Mouse (Mus musculus) E14TG2a.4 (cell line): Measurements from ENCODE around the gene Hist1h4f.

Source experiments
- H3K27me3 ChIP-seq: 2 replicates; pipeline ENCODE4 v1.6.1; 2014; ENCODE audit warnings: low read length, control low read depth; ENCODE audit not compliant: insufficient read depth
- H3K36me3 ChIP-seq: 2 replicates; pipeline ENCODE4 v1.6.1; 2014; ENCODE audit warnings: low read length, control low read depth; ENCODE audit not compliant: insufficient read depth
- H3K4me1 ChIP-seq: replicated peaks from 2 replicates; pipeline ENCODE4 v1.6.1; 2014; ENCODE audit warnings: low read depth, low read length, control low read depth
- H3K4me3 ChIP-seq: replicated peaks from 2 replicates; pipeline ENCODE4 v1.5.1; 2014; ENCODE audit warnings: mild to moderate bottlenecking, low read length
- H3K9me3 ChIP-seq: 2 replicates; pipeline ENCODE4 v1.6.1; 2014; ENCODE audit warnings: low read length, control low read depth
- CTCF ChIP-seq: conservative IDR thresholded peaks from 2 replicates; pipeline ENCODE4 v1.5.1; 2014; ENCODE audit warnings: low read length
- NANOG ChIP-seq: IDR thresholded peaks from 2 replicates; pipeline ENCODE4 v1.6.1; 2014; ENCODE audit warnings: borderline replicate concordance, low read length, mixed read lengths
- POU5F1 ChIP-seq: IDR thresholded peaks from 2 replicates; pipeline ENCODE4 v1.6.1; 2014; ENCODE audit warnings: low read length, borderline replicate concordance

Gene Hist1h4f

DNA sequence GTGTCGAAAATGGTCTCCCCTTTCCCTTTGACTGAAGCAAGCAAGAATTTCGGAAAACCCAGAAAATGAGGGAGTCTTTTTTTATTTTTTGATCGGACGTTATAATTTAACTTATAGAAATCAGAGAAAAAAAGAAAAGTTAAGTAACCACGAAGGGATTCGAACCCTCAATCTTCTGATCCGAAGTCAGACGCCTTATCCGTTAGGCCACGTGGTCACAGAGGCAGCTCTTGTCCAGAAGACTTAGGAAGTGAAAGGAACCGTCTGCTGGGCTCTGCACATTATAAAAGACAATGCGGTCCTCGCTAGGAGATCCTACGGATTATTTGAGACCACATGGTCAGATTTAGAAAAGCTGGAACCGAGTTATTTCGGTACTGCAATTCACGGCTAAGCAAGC is 25.1 kb downstream of the Hist1h4f start:
- peaks cover 28% of the 10 kb centered on the region for H3K4me1 ChIP-seq
- no peak for TF ChIP-seq POU5F1
- no peak for TF ChIP-seq NANOG
- TF ChIP-seq CTCF, result no peak
- no peaks in the 10 kb centered on the region for H3K27me3 ChIP-seq
- no peaks in the 10 kb centered on the region for H3K9me3 ChIP-seq
- peak overlapping the region; percentile 80 for H3K4me3 ChIP-seq
- no peaks in the 10 kb centered on the region for H3K36me3 ChIP-seq

DNA sequence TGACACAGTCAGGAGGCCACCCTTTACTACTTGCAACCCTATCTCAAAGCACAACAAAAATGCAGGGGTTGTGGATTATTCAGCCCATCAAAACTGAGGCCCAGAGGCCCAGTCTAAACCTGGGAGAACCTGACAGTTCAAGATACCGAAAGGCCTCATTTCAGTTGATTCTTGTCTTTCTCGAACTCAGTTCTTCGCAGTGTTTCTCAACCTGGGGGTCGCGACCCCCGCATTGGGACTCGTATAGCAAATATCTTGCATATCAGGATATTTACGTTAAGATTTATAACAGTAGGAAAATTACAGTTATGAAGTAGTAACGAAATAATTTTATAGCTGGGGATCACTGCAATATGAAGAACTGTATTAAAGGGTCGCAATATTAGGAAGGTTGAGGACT is 25.5 kb downstream of the Hist1h4f start:
- no peak for TF ChIP-seq CTCF
- TF ChIP-seq NANOG, result no peak
- no peak for TF ChIP-seq POU5F1
- Histone ChIP-seq H3K27me3 (no peaks in the 10 kb centered on the region), H3K4me1 (peaks cover 32% of the 10 kb centered on the region), H3K36me3 (no peaks in the 10 kb centered on the region), H3K9me3 (no peaks in the 10 kb centered on the region), H3K4me3 (peak overlapping the region; percentile 80)

DNA sequence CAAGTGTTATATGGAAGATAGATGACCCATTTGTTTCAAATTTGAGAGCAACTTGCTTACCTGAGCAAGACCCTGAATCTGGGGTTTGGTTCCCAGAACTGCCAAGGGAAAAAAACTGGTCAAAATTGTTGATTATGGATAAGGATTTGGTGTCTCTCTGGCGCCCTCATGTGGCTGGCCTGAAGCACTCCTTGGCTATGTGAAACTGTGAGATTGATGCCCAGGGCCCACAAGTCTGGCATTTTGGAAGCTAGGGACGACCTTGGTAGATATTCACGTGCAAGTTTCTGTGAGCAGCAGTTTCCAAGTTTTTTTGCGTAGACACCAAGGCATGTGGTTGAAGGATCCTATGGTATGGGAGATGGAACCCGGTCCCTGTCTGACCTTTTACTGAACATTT is 26.8 kb downstream of the Hist1h4f start:
- Histone ChIP-seq H3K27me3 (no peaks in the 10 kb centered on the region), H3K4me3 (no peak overlapping the region), H3K4me1 (peaks cover 41% of the 10 kb centered on the region), H3K9me3 (no peaks in the 10 kb centered on the region), H3K36me3 (no peaks in the 10 kb centered on the region)
- TF ChIP-seq CTCF, result peak; percentile 91
- no peak for TF ChIP-seq POU5F1
- no peak for TF ChIP-seq NANOG

DNA sequence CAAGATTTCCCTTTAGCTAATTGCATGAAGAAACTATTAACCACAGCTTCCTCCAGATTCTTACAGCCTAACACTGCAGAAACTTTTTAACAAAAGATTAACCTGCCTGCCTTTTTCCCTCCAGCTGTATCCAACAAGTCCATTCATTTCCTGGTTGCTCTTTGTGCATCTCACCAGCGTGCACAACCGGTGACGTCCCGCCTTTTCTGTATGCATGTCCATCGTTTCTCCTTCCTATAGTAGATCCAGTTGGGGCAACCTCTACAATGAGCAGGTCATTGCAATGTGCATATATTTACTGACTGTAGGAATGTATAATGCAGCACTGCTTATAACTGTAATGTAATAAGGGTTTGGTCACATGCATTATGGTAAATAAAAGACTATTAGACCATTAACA is 27.5 kb downstream of the Hist1h4f start:
- Histone ChIP-seq H3K4me3 (no peak overlapping the region), H3K36me3 (no peaks in the 10 kb centered on the region), H3K9me3 (no peaks in the 10 kb centered on the region), H3K4me1 (peaks cover 42% of the 10 kb centered on the region), H3K27me3 (no peaks in the 10 kb centered on the region)
- TF ChIP-seq CTCF (no peak), NANOG (no peak)

DNA sequence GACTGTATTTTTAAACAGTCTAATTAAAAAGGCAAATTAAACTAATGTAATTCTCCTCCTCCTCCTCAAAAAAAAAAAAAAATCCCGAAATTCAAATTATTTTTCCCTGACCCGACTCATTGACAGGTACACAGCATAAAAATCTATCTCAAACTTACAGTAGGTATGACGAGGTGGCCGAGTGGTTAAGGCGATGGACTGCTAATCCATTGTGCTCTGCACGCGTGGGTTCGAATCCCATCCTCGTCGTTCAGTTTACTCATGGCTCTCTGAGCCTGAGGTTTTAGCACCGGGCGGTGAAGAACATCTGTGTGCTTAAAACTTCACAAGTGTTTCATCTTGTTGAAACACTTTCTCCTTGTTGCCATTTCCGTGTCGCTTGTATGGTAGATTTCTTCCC is 29.7 kb downstream of the Hist1h4f start:
- H3K36me3 ChIP-seq, result no peaks in the 10 kb centered on the region
- peak overlapping the region; percentile 67 for H3K4me3 ChIP-seq
- no peaks in the 10 kb centered on the region for H3K9me3 ChIP-seq
- H3K4me1 ChIP-seq, result peaks cover 34% of the 10 kb centered on the region
- H3K27me3 ChIP-seq, result no peaks in the 10 kb centered on the region
- TF ChIP-seq POU5F1 (no peak), CTCF (no peak), NANOG (no peak)

DNA sequence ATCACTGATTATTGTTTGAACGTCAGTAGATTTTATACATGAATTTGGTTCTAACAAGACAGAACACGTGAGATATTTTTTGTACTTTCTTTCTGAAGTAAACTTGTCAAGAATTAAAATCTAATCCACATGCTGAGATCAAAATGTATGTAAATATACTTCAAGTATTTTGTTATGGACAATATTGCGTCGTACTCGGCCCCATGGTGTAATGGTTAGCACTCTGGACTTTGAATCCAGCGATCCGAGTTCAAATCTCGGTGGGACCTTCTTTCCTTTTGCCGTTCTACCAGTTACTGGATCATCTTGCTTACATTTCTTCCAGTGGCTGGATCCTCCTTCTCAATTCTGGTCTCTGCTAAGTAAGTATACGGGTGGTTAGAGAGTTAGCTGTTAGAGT is 32.0 kb downstream of the Hist1h4f start:
- H3K9me3 ChIP-seq, result no peaks in the 10 kb centered on the region
- TF ChIP-seq POU5F1 (no peak), NANOG (no peak), CTCF (no peak)
- H3K27me3 ChIP-seq, result no peaks in the 10 kb centered on the region
- no peaks in the 10 kb centered on the region for H3K36me3 ChIP-seq
- H3K4me1 ChIP-seq, result peaks cover 42% of the 10 kb centered on the region
- peak overlapping the region; percentile 85 for H3K4me3 ChIP-seq

DNA sequence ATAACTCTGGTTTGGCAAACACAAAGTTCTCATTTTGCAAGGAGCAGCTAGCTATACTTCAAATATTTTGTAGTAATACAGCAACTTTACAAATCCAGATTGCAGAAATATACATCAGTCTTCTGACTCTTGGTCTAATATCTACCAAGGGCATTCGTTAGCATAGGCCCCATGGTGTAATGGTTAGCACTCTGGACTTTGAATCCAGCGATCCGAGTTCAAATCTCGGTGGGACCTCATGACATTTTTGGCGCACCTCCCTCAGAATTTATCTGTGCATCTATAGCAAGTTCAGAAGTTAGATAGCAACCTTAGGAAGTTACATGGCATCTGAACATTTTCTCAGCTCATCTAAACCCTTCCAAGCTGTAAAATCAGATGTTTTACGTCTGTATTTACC is 32.6 kb downstream of the Hist1h4f start:
- no peaks in the 10 kb centered on the region for H3K9me3 ChIP-seq
- H3K4me3 ChIP-seq, result peak overlapping the region; percentile 85
- H3K27me3 ChIP-seq, result no peaks in the 10 kb centered on the region
- peaks cover 47% of the 10 kb centered on the region for H3K4me1 ChIP-seq
- TF ChIP-seq POU5F1 (no peak), NANOG (no peak), CTCF (no peak)
- no peaks in the 10 kb centered on the region for H3K36me3 ChIP-seq

DNA sequence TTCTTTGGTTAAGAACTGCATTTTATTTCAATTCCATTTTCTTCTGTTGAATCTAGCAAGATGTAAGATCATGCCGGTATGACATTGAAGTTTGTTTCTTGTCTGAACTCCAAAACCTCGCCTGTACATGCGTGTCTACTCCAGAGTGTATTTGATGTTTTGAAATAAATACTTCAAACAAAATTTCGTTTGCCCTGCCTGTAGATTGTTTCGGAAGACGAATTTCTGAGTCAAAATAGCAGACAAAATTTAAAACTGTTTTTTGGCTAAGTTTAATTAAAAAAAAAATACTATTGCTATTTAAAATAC is 33.2 kb downstream of the Hist1h4f start:
- Histone ChIP-seq H3K36me3 (no peaks in the 10 kb centered on the region), H3K27me3 (no peaks in the 10 kb centered on the region)

DNA sequence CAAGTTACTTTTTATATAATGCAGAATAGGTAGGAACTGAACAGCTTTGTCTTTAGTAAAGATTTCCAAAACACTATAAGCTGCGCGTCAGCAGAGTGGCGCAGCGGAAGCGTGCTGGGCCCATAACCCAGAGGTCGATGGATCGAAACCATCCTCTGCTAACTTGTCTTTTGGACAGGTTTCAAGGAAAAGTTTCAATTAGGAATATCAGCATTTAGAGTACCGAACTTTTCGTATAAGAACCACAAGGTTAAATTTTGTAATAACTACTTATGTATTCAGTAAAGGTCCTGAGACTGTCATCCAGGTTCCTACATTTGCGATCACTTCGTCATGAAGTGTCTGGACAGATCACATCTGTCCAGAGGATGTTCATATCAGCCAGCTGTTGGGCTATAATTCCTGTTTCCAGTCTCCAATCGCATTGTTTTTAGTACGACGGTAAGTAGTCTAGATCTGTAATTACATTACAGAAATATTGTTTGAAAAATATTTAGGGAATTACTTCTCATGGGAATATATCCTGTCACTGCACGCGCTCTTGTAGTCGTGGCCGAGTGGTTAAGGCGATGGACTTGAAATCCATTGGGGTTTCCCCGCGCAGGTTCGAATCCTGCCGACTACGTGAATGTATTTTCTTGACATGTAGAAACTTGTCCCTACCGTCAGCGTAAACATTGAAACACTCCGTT is 33.7 kb downstream of the Hist1h4f start:
- TF ChIP-seq POU5F1 (no peak), NANOG (no peak), CTCF (no peak)
- Histone ChIP-seq H3K27me3 (no peaks in the 10 kb centered on the region), H3K4me1 (peaks cover 58% of the 10 kb centered on the region), H3K36me3 (no peaks in the 10 kb centered on the region), H3K9me3 (no peaks in the 10 kb centered on the region), H3K4me3 (peak overlapping the region; percentile 85)

More for the DNA sequence above, 33.2 kb downstream of the Hist1h4f start:
- Histone ChIP-seq H3K9me3 (no peaks in the 10 kb centered on the region), H3K4me1 (peaks cover 53% of the 10 kb centered on the region), H3K4me3 (peak overlapping the region; percentile 85)
- no peak for TF ChIP-seq NANOG
- no peak for TF ChIP-seq POU5F1
- TF ChIP-seq CTCF, result no peak
